7 mouse cellular contexts compared by ENCODE assay signal in the genomic region with DNA sequence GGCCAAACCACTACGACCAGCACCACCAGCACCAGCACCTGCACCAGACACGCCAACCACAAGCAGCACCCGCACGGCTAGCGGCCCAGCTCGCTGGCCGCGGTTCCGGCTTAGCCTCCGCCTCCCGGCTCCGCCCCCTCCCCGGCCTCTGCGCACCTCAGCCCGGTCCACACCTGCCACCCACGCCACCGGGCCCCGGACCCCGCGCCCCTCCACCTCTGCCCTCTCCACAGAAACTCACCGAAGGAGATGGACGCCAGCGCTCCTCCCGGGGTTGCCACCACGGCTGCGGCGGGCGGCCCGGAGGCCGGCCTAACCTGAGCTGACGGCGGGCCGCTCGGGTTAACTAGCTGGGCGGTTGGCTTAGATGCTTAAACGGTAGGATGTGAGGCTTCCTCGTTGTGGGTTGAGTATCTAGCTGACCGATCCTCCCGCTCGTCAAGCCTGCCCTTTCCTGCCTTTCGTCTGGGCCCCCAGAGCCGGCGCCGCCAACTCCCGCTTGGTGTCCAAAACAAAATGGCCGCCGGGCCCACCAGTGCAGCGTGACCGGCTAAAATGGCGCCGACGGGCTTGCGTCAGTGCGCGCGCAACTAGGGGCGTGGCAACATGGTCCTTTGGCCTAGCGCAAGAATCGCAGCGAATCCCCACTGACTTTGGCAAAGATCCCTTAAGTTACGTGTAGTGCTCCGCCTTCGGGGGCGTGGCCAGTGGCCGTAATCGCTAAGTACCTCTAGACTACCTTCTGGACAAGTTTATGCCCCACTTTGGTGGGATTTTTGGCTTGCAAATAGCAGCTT. TPM values are rescaled to one million over a fixed set of nuclear protein-coding genes. Genes with fewer than 3 reads are reported as not detected.
A peak's percentile ranks its signal among the peaks of the same experiment; 100 is the strongest.
DNase-seq lines count a peak whose midpoint lies in the region; ATAC-seq lines count a peak whose summit lies in the region.

Chtop (minus strand) TSS at position 549 of the 797 bp plus-strand sequence.

- DNase-seq in adrenal gland, postnatal 25 days: peak; percentile 100
- DNase-seq in heart, adult 11 months: peak; percentile 100
- DNase-seq in kidney, adult 18-20 months: peak; percentile 100
- peak; percentile 99 for DNase-seq in limb, embryonic 11.5 days (ENCODE audit: low spot score)
- peak; percentile 100 for DNase-seq in midbrain, embryonic 14.5 days
- peak; percentile 98 to 99 for DNase-seq in spleen, adult 18-20 months

- no peaks in the 10 kb centered on the region for H3K9me3 ChIP-seq in embryonic facial prominence, embryonic 12.5 days
- no peaks in the 10 kb centered on the region for H3K9me3 ChIP-seq in limb, embryonic 11.5 days (ENCODE audit: control insufficient read depth, low read length)
- no peaks in the 10 kb centered on the region for H3K9me3 ChIP-seq in midbrain, embryonic 14.5 days (ENCODE audit: control insufficient read depth, low read length)

- peak; percentile 82 for ATAC-seq in embryonic facial prominence, embryonic 12.5 days (ENCODE audit: insufficient number of reproducible peaks, insufficient read depth, low FRiP score, low TSS enrichment)
- peak; percentile 90 for ATAC-seq in limb, embryonic 11.5 days (ENCODE audit: insufficient number of reproducible peaks, low FRiP score, low TSS enrichment, low read depth)
- ATAC-seq in midbrain, embryonic 14.5 days (ENCODE audit: low FRiP score, low TSS enrichment): peak; percentile 94

- peak within 1 kb of the TSS; percentile 79 for H3K4me2 ChIP-seq in embryonic facial prominence, embryonic 12.5 days (replicated peaks)
- peak within 1 kb of the TSS; percentile 59 for H3K4me2 ChIP-seq in limb, embryonic 11.5 days (ENCODE audit: low read depth, severe bottlenecking)
- H3K4me2 ChIP-seq in midbrain, embryonic 14.5 days (ENCODE audit: low read length): peak within 1 kb of the TSS; percentile 84

- peaks cover 31% of the 10 kb centered on the region for H3K36me3 ChIP-seq in embryonic facial prominence, embryonic 12.5 days
- peaks cover 15% of the 10 kb centered on the region; the same call in 1 of the 2 replicates for H3K36me3 ChIP-seq in limb, embryonic 11.5 days (ENCODE audit: control insufficient read depth, insufficient read depth, low read length)
- peaks cover 33% of the 10 kb centered on the region for H3K36me3 ChIP-seq in midbrain, embryonic 14.5 days (ENCODE audit: control insufficient read depth, insufficient read depth, low read length)

- peak within 1 kb of the TSS; percentile 90 for H3K4me3 ChIP-seq in embryonic facial prominence, embryonic 12.5 days
- H3K4me3 ChIP-seq in limb, embryonic 11.5 days (ENCODE audit: low read depth, low read length): peak within 1 kb of the TSS; percentile 94
- H3K4me3 ChIP-seq in midbrain, embryonic 14.5 days (replicated peaks; ENCODE audit: low read depth, low read length): peak within 1 kb of the TSS; percentile 95

- peaks cover 15% of the 10 kb centered on the region for H3K27me3 ChIP-seq in embryonic facial prominence, embryonic 12.5 days
- peaks cover 5% of the 10 kb centered on the region; the same call in 1 of the 2 replicates for H3K27me3 ChIP-seq in limb, embryonic 11.5 days (ENCODE audit: control insufficient read depth, insufficient read depth, low read length)
- peaks cover 17% of the 10 kb centered on the region for H3K27me3 ChIP-seq in midbrain, embryonic 14.5 days (ENCODE audit: control insufficient read depth, insufficient read depth, low read length)

- under 1% methylated on average over 65 of the region's 66 CpGs for WGBS in embryonic facial prominence, embryonic 12.5 days
- under 1% methylated on average over 66 of the region's 66 CpGs for WGBS in limb, embryonic 11.5 days
- under 1% methylated on average over 66 of the region's 66 CpGs for WGBS in midbrain, embryonic 14.5 days

- H3K4me1 ChIP-seq in embryonic facial prominence, embryonic 12.5 days: peaks cover 13% of the 10 kb centered on the region
- peaks cover 8% of the 10 kb centered on the region; the same call in 1 of the 2 replicates for H3K4me1 ChIP-seq in limb, embryonic 11.5 days (ENCODE audit: control insufficient read depth, insufficient read depth, low read length)
- peaks cover 11% of the 10 kb centered on the region for H3K4me1 ChIP-seq in midbrain, embryonic 14.5 days (ENCODE audit: control insufficient read depth, insufficient read depth, low read length)

- peak within 1 kb of the TSS; percentile 91 for H3K27ac ChIP-seq in embryonic facial prominence, embryonic 12.5 days
- peak within 1 kb of the TSS; percentile 85 for H3K27ac ChIP-seq in limb, embryonic 11.5 days (replicated peaks; ENCODE audit: low read depth, low read length)
- H3K27ac ChIP-seq in midbrain, embryonic 14.5 days (replicated peaks; ENCODE audit: low read depth, low read length): peak within 1 kb of the TSS; percentile 96

- peak within 1 kb of the TSS; percentile 97 for H3K9ac ChIP-seq in embryonic facial prominence, embryonic 12.5 days
- peak within 1 kb of the TSS; percentile 97 for H3K9ac ChIP-seq in limb, embryonic 11.5 days (ENCODE audit: low read length)
- H3K9ac ChIP-seq in midbrain, embryonic 14.5 days (replicated peaks; ENCODE audit: low read length): peak within 1 kb of the TSS; percentile 97

RNA-seq across cellular contexts. Expression of gene Chtop, which starts in this region (rescaled TPM):
- total RNA-seq in adrenal gland, postnatal 25 days (2021): 115 and 124 TPM in 2 replicates
- polyA plus RNA-seq in embryonic facial prominence, embryonic 12.5 days (2016; fragmentation: Nextera tagmentation; extraction: Ambion mirVana): 197 and 209 TPM in 2 replicates
- polyA plus RNA-seq in limb, embryonic 11.5 days (2014; fragmentation: Nextera tagmentation; extraction: Ambion mirVana): 125 and 129 TPM in 2 replicates
- polyA plus RNA-seq in midbrain, embryonic 14.5 days (2014; fragmentation: Nextera tagmentation; extraction: Ambion mirVana): 135 and 145 TPM in 2 replicates

Comparison
In these comparisons a context has a peak if more than half of its experiments do, and no peak if none do; other contexts are left out.
1. Peak in every context shown above with its lines: DNase-seq, ATAC-seq, H3K4me3 ChIP-seq and H3K27ac ChIP-seq.